Mouse (Mus musculus) spleen, embryonic (tissue): ENCODE measurements around the gene Sars2.

Source experiments
- CTCF ChIA-PET: fragments of 350-600 bp; sonication (Branson Sonifier 250); formaldehyde crosslinking; loops from one replicate; lab custom pipeline; 2022; lab: Charles Lee

Sars2 gene

DNA sequence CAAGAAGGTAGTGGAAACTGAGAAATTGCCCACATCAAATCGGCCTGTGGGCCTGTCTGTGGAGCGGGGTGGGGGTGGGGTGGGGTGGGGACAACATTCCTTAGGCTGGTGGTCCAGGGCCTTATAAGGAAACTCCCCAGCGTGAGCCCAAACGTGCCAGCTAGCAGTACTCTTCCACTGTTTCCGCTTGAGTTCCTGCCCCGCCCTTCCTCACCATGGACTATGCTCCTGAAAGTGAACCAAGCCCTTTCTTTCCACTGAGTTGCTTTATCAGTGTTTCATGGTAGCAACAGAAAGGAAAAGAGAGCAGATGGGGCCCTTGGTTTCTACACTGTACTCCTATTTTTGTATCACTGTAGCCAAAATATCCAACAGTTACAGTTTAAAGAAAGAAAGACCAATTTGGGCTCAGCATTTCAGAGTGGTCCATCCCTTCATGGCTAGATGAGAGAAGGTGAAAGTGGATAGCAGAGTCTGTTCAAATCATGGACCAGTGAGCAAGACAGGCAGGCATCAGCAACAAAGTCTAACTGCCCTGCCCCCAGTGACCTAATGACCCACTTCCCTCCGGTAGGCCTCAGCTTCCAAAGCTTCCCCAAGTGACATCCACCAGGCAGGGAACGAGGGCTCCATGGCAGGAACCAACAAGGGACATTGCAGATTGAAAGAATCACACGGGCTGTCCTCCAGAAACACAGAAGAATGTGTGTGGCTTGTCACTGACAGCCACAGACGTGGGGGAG lies 61.2 kb downstream of the Sars2 start:
- CTCF ChIA-PET = interaction anchor here (0.5 kb wide), 1 partner anchor 1282 kb away, joined by 4 read pairs; no protein-coding TSS in a partner anchor
